Mouse (Mus musculus) adrenal gland, postnatal 10 days (tissue): ENCODE data around the gene Prkg2. TPM values are rescaled to one million over a fixed set of nuclear protein-coding genes. Genes with fewer than 3 reads are reported as not detected.

Source experiments
- DNase-seq: peaks from one replicate; pipeline ENCODE4 v3.0.0; 2021; ENCODE audit warnings: mixed read lengths
- long read RNA-seq, 2 experiments: library from polyadenylated mRNA; stranded (forward); transcript quantifications; one replicate each; pipeline ENCODE4 v2.0.0; 2021
- total RNA-seq, 2 experiments: library from RNA; stranded (reverse); gene quantifications; 2 replicates each; pipeline ENCODE4 v1.2.3; 2021

The Prkg2 gene
- 1 to 10 TPM; 1.7 to 2.2 TPM for total RNA-seq
- long read RNA-seq, experiment 1, full-length matches to known transcripts: 2 of 3 reads
- long read RNA-seq, experiment 1, partial matches to known transcripts: 1 of 3 reads
- long read RNA-seq, experiment 1, other reads (novel, unspliced or antisense): 0 of 3 reads
- long read RNA-seq, experiment 2, full-length matches to known transcripts: 2 of 2 reads
- long read RNA-seq, experiment 2, partial matches to known transcripts: 0 of 2 reads
- long read RNA-seq, experiment 2, other reads (novel, unspliced or antisense): 0 of 2 reads

GRCm38 (mm10) chr5:99036596-99037441 lies at the start of gene Prkg2:
Gene Prkg2, minus strand, starts transcription at chr5:99037351.
- peak; percentile 15 for DNase-seq

GRCm38 (mm10) chr5:99083955-99084354 lies 46.8 kb upstream of the Prkg2 start:
- DNase-seq: no peak

GRCm38 (mm10) chr5:99078375-99078774 lies 41.2 kb upstream of the Prkg2 start:
- no peak for DNase-seq

- DNase-seq: no peak
These were observed 31.2 kb upstream of the Prkg2 start for GRCm38 (mm10) chr5:99068391-99068790.

GRCm38 (mm10) chr5:99062582-99062981 lies 25.4 kb upstream of the Prkg2 start:
- no peak for DNase-seq

- no peak for DNase-seq
These were observed 1.9 kb upstream of the Prkg2 start for GRCm38 (mm10) chr5:99039021-99039420.

GRCm38 (mm10) chr5:99037442-99037811 lies 276 bp upstream of the Prkg2 start:
- no peak for DNase-seq

- DNase-seq: no peak
These were observed 1.2 kb downstream of the Prkg2 start for GRCm38 (mm10) chr5:99035961-99036360.

- no peak for DNase-seq
These were observed 5.5 kb downstream of the Prkg2 start for GRCm38 (mm10) chr5:99031551-99032149.

- no peak for DNase-seq
These were observed 10.8 kb downstream of the Prkg2 start for GRCm38 (mm10) chr5:99026343-99026742.

GRCm38 (mm10) chr5:99019709-99020108 lies 17.4 kb downstream of the Prkg2 start:
- no peak for DNase-seq

- DNase-seq: no peak
These were observed 22.0 kb downstream of the Prkg2 start for GRCm38 (mm10) chr5:99015140-99015539.

GRCm38 (mm10) chr5:99010448-99011151 lies 26.6 kb downstream of the Prkg2 start:
- DNase-seq: no peak

GRCm38 (mm10) chr5:98998104-98998503 lies 39.0 kb downstream of the Prkg2 start:
- DNase-seq: no peak

- no peak for DNase-seq
These were observed 41.4 kb downstream of the Prkg2 start for GRCm38 (mm10) chr5:98995767-98996166.

- DNase-seq: no peak
These were observed 45.6 kb downstream of the Prkg2 start for GRCm38 (mm10) chr5:98991600-98991999.

GRCm38 (mm10) chr5:98987634-98988033 lies 49.5 kb downstream of the Prkg2 start:
- DNase-seq: no peak

GRCm38 (mm10) chr5:98987116-98987515 lies 50.0 kb downstream of the Prkg2 start:
- DNase-seq: no peak

GRCm38 (mm10) chr5:98986459-98986858 lies 50.7 kb downstream of the Prkg2 start:
- no peak for DNase-seq

- peak; percentile 20 for DNase-seq
These were observed 51.1 kb downstream of the Prkg2 start for GRCm38 (mm10) chr5:98986011-98986410.

- no peak for DNase-seq
These were observed 52.1 kb downstream of the Prkg2 start for GRCm38 (mm10) chr5:98985077-98985476.

GRCm38 (mm10) chr5:98981304-98981703 lies 55.8 kb downstream of the Prkg2 start:
- no peak for DNase-seq

- no peak for DNase-seq
These were observed 58.8 kb downstream of the Prkg2 start for GRCm38 (mm10) chr5:98978316-98978715.
